Mouse (Mus musculus) gastrocnemius, postnatal 4 days (tissue): ENCODE measurements around the gene Cyp51. TPM values are rescaled to one million over a fixed set of nuclear protein-coding genes. Genes with fewer than 3 reads are reported as not detected.
"Not testable (repeated sequence)": the region's sequence is repeated elsewhere in the genome, so short reads cannot be mapped to it uniquely, and the experiment has no call there.

Experiments
- DNase-seq, 2 experiments: peaks; one replicate each; pipeline ENCODE4 v3.0.0; 2021 to 2022; ENCODE audit warnings: low spot score in 2 of 2, mixed read lengths in 2 of 2
- long read RNA-seq, 2 experiments: library from polyadenylated mRNA; stranded (forward); transcript quantifications; one replicate each; pipeline ENCODE4 v2.0.0; 2021
- total RNA-seq, 2 experiments: library from RNA; stranded (reverse); gene quantifications; 2 replicates each; pipeline ENCODE4 v1.2.3; 2021

The Cyp51 gene
- total RNA-seq: 10 to 100 TPM; 18.5 to 23.6 TPM
- long read RNA-seq, experiment 1, transcript Cyp51-201 (10 exons, 3,931 nt): major isoform, 55 of 64 reads
- long read RNA-seq, experiment 1, partial matches to known transcripts: 0 of 64 reads
- long read RNA-seq, experiment 1, other reads (novel, unspliced or antisense): 9 of 64 reads
- long read RNA-seq, experiment 2, transcript Cyp51-201 (10 exons, 3,931 nt): major isoform, 35 of 43 reads
- long read RNA-seq, experiment 2, partial matches to known transcripts: 1 of 43 reads
- long read RNA-seq, experiment 2, other reads (novel, unspliced or antisense): 7 of 43 reads

DNA sequence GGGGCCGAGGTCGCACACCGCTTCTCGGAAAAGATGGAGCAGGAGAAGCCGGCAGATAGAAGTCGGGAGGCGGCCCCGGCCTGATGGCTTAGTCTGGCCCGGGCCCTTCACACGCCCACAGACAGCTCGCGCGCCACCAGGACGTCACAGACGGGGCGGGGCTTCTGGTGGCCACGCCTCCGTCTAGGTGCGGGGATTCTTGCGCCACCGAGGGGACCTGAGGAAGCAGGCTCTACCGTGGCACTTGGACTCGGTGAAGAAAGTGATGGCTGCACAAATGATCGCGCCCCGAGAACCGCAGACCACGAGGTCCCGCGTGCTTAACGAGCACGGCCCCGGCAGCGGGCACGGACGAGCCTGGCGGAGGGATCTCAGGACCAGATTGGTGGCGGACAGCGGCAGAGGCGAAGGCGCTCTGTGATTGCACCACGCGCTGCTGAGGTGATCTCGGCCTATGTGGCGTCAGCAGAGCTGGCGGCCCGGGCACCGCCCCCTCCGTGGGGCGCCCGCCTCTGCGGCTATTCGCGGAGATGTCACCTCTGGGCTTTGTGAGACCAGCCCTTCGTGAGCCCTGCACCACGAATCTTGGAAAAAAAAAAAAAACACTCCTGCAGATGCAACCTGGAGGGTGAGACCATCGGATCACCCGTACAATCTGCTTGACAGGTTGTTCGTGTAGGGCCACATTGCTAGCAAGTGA lies at the start of gene Cyp51:
TSS of gene Cyp51 (minus strand) at position 406 of the 700 bp plus-strand sequence.
- DNase-seq: peak; percentile 82 to 85

DNA sequence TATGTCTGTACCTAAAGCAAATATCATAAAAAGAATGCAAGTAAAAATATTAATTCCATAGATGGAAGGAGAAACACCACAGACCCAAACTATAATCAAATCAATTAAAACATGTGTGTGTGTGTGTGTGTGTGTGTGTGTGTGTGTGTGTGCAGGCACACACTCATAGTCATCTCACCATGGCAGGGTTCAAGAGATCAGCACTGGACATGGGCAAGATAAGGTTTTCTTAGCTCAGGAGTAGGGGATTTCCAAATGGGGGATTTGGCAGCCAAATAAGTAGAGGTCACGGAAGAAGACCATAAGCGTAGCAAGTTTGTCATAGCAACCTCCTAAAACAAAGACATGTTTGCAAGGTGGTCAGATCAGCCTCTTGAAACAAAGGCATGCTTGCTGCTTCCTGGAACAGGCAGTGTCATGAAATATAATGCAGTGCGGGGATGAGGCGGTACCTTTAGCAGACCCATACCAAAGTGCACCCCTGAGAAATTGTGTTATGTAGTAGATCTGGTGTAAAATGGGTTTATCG lies 8.1 kb upstream of the Cyp51 start:
- DNase-seq: no peak

DNA sequence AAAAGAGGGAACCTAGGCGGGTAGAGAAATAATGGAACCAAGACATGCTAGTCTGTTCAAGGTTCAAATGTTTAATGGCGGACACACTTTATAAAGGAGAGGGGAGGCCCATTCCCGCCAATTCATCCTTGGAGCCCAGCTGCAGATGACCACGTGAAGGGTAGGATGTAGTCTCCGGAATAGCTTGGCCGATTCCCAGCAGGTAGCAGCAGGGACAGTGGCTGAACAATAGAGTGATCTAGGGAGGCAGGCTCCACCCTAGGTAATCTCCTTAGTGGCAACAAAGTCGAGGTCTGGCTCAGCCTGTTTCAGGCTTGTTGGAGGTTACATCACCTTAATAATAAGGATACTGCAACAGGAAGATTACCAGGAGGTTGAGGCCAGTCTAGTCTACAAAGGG lies 2.5 kb upstream of the Cyp51 start:
- DNase-seq: not testable (repeated sequence)

DNA sequence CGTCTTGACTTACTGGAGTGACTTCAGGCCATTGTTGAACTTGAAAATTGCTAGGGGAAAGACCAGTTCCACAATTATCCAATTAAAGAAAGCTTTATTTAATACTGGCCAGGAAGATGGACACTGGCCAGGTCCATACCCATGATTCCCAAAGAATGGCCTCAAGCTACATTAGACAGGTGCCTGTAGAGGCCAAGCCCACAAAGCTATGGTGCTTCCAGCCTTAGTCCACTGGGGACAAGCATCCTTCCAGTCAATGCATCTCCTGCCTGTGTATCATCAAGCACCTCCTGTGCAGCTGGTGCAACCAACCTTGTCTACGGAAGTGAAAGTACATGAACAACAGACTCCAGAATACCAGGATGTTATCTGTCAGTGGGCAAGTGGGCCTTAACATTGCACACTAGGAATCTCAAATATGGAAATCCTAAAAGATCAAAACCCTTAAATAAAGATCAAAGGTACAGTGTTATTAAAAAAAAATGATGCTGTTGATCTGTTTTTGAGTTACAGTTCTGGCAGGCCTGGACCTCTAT lies 1.2 kb upstream of the Cyp51 start:
- no peak for DNase-seq

DNA sequence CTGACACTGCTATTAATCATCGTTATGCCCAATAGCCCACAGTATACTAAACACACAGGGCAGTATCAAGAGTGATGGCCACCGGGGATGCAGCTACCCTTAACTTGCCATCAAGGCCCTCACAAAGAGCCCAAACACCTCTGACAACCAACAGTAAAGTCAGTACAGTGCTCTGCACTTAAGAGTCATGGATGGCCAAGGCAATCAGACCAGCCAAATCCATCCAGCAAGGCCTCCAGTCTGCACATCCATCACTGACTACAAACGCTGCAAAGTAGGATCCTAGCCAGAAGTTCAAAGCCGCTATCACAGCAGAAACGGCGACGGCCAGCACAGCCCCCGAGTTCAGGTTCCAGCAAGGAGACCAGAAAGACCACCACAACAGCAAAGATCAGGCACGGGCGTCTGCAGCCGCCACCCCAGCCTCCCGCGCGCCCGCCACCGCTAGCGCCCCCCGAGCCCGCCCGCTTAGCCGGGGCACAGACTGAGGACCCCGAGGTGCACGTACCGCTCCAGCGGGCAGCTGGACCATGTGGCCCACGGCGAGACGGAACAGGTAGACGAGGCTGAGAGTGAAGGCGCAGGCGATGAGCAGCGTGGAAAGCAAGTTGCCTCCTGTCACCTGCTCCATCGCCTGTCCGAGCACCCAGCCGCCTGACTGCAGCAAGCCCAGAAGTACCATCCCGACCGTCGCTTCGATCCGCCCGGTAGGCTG lies 763 bp downstream of the Cyp51 start:
- DNase-seq: no peak

DNA sequence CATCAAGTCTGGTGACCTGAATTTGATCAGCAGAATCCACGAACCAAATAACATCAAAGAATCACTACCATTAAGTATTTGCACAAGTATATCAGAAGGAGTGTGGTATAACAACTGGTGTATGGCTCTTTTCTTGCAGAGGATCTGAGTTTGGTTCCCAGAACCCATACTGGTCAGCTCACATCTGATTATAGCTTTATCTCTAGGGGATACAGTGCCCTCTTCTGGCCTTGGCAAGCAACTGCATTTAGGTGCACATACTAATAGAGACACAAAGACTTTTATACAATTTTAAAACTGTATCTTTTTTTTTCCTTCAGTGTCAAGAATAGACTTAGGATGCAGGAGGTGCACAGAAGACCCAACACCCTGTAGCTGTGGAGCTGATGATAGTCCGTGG lies 2.8 kb downstream of the Cyp51 start:
- DNase-seq: no peak

DNA sequence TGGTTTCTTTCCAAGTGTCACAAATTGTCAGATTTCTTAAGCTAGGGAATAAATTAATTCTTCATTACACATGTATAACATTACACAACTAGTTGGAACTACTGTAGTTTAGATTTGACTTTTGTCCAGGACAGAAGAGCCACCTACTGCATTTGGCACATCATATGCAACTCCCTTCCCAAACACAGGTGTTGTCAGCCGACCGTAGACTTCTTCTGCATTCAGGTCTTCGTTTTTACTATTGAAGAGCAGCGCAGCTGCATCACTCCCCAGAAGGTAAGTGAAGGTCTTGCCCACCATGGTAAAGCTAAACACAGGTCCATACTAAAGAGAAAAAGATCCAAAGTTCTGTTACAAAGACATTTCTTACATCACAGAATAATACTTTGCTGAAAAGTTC lies 3.5 kb downstream of the Cyp51 start:
- DNase-seq: no peak

DNA sequence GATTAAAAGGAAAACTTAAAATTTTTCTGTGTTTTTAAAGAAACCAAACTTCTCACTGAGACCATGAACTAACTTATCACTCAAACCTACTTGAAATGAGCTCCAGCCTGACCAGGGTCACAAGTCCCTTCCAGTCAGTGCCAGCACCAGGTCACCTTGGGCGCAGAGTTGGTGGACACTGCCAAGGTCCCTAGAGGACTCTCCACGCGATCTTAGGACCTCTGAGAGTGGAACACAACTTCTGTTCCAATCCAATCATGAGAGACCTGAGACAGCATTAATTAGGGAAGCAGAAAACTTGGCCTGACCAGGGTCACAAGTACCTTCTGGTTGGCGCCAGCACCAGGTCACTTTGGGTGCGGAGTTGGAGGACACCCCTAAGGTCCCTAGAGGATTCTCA lies 10.1 kb downstream of the Cyp51 start:
- no peak for DNase-seq

DNA sequence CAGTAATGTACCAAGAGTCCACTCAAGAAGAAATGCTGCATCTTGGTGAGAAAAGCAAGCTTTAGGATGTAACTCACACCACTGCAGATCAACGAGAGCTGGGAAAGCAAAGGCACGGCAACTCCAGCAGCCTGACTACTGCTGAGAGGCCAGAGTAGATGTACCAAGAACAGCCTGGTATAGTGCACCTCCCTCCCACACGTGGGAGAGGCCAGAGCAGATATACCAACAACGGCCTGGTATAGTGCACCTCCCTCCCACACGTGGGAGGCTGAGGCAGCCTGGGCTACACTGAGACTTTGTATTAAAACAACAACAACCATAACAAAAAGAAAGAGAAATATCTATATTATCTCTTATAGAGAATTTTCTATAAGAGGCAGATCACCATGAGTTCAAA lies 16.4 kb downstream of the Cyp51 start:
- no peak for DNase-seq

DNA sequence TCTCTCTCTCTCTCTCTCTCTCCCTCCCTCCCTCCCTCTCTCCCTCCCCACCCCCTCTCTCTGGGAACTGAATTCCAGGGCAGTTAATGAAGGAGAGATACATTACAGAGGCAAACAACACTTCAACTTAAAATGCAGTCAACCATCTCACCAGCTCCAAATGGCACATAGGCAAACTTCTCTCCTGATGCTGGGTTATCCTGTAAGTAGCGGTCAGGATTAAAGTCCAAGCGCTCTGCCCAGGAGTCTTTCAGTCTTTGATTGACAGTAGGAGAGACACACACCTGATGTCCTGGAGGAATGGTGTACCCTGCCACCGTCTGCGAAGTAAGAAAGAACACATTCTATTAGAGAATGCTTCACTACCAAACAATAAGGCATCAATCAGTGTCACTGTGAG lies 18.2 kb downstream of the Cyp51 start:
- DNase-seq: no peak

DNA sequence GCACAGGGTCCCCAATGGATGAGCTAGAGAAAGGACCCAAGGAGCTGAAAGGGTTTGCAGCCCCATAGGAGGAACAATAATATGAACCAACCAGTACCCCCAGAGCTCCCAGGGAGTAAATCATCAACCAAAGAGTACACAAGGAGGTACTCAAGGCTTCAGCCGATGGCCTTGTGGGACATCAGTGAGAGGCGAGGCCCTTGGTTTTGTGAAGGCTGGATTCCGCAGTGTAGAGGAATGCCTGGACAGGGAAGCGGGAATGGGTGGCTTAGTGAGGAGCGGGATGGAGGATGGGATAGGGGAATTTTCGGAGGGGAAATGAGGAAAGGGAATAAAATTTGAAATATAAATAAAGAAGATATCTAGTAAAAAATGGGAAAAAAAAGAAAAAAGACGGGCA lies 19.6 kb downstream of the Cyp51 start:
- DNase-seq: no peak

DNA sequence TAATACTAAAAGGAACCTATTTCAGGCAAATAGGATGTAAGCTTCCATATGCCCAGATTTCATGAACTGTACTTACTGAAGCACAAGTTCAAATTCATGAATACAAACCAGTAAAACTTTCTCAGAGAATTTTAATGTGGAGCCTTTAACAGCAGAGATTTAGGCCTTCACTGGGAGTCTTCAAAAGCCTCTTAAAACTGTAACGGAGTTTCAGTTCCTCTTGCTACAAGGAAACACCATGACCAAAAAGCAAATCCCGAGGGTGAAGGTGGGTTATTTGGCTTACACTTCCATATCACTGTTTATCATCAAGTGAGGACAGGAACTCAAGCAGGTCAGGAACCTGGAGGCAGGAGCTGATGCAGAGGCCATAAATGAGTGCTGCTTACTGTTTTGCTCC lies 23.0 kb downstream of the Cyp51 start:
- DNase-seq: no peak

DNA sequence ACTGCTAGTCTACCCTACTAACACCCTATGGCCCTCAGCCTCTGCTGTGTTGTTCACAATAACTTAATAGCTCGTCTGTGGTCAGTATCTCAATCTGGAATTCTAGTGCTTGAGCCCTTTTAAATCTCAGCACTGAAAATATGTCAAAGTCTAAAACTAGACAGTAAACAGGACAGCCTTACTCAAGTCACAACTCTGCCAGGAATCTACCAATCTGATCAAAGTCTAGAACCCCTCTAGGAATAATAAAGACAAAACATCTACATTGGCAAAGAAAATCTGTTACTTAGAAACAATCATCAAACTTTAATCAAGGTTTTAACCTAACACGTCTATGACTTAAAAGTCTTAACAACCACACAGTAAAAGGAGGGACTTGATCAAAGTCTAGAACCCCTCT lies 23.7 kb downstream of the Cyp51 start:
- no peak for DNase-seq

DNA sequence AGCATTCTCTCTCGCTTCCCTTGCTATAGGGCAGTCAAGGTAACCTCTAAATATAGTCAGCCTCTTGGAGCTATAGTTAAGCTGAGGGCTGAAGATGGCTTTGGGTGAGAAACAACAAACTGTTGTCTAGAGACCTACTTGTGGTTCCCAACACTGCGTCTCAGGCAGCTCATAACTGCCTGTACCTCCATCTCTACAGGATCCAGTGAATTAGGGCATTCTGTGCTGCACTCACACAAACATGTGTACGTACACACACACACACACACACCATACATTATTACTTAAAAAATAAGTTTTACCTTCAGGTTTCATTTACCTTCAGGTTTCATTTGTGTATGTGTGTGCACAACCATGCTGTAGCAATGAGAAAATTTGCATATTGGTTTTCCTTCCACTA lies 25.5 kb downstream of the Cyp51 start:
- DNase-seq: no peak

DNA sequence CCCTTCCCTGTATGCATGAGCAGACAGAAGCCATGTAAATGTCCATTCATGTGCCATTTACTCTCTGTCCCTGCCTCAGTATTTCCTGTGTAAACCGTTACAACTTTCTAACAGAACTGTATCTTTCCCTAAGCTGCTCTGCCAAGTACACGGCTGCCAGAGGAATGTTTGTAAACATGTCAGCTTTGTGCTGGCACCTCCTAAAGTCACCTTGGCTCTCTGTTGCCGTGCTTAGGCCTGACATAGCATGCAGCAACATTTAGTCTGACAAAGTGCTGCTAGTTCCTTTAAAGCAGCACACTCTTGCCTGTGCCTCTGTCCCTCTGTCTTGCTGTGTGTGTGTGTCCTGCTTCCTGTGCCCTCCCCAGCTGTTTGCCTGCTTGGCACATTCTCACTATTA lies 37.3 kb downstream of the Cyp51 start:
- DNase-seq: no peak

DNA sequence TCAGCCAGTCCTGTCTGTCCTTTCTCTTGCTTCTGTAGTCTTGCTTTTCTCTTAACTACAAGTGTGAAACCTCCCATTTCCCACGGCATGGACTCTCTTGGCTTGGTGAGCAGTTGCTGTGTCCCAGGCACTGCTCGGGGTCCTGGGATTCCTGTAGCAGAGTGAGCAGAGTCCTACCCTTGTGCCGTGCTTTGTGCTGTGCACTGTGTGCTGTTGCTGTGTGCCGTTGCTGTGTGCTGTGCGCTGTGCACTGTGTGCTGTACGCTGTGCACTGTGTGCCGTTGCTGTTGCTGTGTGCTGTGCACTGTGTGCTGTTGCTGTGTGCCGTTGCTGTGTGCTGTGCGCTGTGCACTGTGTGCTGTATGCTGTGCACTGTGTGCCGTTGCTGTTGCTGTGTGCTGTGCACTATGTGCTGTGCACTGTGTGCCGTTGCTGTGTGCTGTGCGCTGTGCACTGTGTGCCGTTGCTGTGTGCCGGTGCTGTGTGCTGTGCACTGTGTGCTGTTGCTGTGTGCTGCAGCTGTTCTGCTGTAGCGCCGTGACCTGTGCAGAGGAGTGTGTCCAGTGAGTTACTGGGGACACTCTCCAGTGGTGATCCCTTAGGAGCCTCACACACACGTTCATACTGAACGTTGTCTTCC lies 38.0 kb downstream of the Cyp51 start:
- no peak for DNase-seq

DNA sequence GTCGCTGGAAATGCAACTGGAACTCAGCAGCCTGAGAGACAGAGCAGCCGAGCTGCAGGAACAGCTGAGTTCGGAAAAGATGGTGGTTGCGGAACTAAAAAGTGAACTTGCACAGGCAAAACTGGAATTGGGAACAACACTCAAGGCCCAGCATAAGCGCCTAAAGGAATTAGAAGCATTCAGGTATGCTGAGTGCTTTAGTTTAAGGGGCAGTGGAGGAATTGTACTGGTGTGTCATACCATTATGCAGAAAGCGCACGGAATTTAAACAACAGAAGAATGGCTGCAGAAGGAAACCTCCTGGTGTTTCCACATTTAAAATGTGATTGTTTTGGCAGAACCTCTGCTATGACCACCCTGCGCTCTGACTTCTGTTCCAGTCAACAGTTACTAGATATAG lies 44.2 kb downstream of the Cyp51 start:
- no peak for DNase-seq

DNA sequence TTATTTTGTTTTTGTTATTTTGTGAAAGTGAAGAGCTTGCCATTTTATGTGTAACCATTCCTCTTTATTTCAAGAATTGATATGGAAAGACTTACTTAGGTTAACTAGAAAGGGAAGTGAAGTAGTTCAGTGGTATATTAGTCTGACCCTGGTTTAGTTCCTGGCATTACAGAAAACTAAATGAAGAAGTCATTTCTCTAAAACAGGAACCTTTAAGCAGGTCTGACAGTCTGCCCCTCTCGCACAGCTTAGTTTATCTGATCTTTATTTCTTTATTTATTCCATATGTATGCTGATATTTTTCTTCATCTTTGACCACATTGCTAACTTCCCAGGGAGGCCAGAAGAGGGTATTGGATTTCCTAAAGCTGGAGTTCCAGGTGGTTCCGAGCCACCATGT lies 63.6 kb downstream of the Cyp51 start:
- no peak for DNase-seq

DNA sequence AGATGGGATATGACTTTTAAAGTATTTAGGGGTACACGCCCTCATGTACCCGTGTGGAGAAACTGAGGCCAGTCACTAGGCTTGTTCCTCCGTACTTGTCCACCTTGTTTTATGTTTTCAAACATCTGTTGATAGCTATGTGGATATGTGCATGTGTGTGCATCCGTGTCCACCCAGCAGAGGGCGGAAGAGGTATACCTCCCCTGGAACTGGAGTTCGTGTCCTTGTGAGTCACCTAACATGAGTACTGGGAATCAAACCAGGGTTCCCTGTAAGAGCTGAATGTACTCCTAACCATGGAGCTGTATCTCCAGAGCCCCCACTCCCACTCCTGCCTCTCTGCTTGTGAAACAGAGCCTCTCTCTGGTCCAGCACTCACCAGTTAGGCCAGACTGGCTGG lies 64.2 kb downstream of the Cyp51 start:
- DNase-seq: no peak

DNA sequence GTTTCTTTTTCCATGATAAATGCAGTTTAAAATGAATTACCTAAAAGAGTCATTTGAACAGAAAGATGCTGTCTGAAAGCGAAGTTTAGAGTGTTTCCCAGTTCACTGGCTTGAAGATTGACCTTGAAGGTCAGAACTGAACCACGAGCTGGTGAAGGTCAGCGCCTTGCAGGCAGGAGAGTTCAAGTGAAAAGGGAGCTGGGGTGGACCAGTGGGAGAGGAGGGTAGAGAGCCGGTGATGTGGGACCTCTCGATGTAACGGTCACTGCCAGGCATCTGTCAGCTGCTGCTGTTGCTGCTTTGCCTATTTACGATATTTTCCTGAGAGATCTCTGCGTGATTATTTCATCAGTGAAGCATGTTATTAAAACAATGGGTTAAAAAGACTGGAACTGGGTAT lies 65.2 kb downstream of the Cyp51 start:
- no peak for DNase-seq

DNA sequence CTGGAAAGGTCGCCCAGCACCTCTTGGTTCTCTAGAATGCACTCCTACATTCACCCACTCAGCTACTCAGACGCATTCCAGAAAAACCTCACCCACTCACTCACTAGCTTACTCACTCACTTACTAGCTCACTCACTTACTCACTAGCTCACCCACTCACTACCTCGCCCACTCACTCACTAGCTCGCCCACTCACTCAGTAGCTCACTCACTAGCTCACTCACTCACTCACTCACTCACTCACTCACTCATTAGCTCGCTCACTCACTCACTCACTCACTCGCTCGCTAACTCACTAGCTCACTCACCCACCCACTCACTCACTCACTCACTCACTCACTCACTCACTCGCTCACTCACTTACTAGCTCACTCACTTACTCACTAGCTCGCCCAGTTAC lies 67.9 kb downstream of the Cyp51 start:
- DNase-seq: no peak
